In the genomic region with DNA sequence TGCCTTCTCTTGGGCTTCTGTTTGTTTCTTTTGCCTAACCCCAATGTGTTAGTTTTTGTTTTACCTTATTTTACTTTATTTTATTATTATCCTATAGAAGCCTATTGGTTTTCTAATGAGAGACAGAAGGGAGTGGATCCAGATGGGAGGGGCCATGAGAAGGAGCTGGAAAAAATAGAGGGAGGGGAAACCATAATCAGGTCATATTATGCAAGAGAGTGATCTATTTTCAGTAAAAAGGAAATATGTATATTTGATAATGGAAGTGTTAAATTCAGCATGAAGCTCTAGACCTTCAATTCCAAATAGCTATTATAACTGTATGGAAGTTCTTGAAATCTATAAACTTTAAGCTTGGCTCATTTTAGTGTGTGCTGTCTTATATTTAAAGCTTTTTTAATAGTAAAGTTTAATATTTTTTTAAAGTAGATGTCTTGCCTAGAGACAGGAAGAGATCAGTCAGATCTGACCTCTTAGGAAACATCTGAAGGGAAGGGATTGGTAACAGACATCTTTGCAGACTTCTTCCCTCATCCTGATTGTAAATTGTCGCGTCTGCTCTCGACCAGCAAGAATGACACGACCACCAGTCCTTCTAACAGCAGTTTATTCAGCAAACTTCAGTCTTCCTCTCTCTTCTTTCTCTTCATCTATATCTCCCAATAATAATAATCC, we compare ENCODE assay signal across 16 mouse cellular contexts.
"Had no signal": no experiment of that assay in that cellular context is flagged by ENCODE, and none has a peak within 500 bp of the region (broad histone marks: within the 10 kb centered on the region; RNA-seq: fewer than 3 reads in every experiment).

No protein-coding gene starts in this region.

- H3K27me3 ChIP-seq: neural tube, embryonic 13.5 days; neural tube, embryonic 15.5 days; stomach, embryonic 15.5 days had no signal

- H3K36me3 ChIP-seq: neural tube, embryonic 13.5 days; neural tube, embryonic 15.5 days; stomach, embryonic 15.5 days had no signal

- DNase-seq: retina, postnatal 1 day; right cerebral cortex, adult 18-20 months; right cerebral cortex, postnatal 14 days; right cerebral cortex, postnatal 25 days; right cerebral cortex, postnatal 4 days; spleen, adult 18-20 months; thymus, adult 18-20 months; thymus, adult 2 months; thymus, postnatal 14 days; thymus, postnatal 25 days; thymus, postnatal 36 days; thymus, postnatal 4 days had no signal

- H3K9me3 ChIP-seq: neural tube, embryonic 13.5 days; neural tube, embryonic 15.5 days; stomach, embryonic 15.5 days had no signal

- H3K27ac ChIP-seq: neural tube, embryonic 13.5 days; neural tube, embryonic 15.5 days; stomach, embryonic 15.5 days; stomach, postnatal 0 days had no signal

- H3K4me2 ChIP-seq: neural tube, embryonic 13.5 days; neural tube, embryonic 15.5 days; stomach, embryonic 15.5 days had no signal

- H3K4me3 ChIP-seq: neural tube, embryonic 13.5 days; neural tube, embryonic 15.5 days; stomach, embryonic 15.5 days had no signal

- H3K9ac ChIP-seq: neural tube, embryonic 13.5 days; neural tube, embryonic 15.5 days; stomach, embryonic 15.5 days had no signal

- H3K4me1 ChIP-seq: neural tube, embryonic 13.5 days; neural tube, embryonic 15.5 days; stomach, embryonic 15.5 days had no signal
